Mouse (Mus musculus) ES-E14 (cell line): ENCODE data around the gene Bspry. TPM values are rescaled to one million over a fixed set of nuclear protein-coding genes. Genes with fewer than 3 reads are reported as not detected.

Experiments
- DNase-seq: peaks from one replicate; pipeline ENCODE4 v3.0.0-alpha.2; 2013; ENCODE audit warnings: low read depth, low spot score
- H3K27ac ChIP-seq: 2 replicates; pipeline ENCODE4 v1.5.1; 2012; ENCODE audit warnings: low read depth, mild to moderate bottlenecking, low read length, moderate library complexity, mixed read lengths; ENCODE audit not compliant: poor library complexity, insufficient read depth, severe bottlenecking
- H3K36me3 ChIP-seq: 2 replicates; pipeline ENCODE4 v1.6.1; 2012; ENCODE audit warnings: mild to moderate bottlenecking, low read length, moderate library complexity, mixed read lengths; ENCODE audit not compliant: control insufficient read depth, poor library complexity, insufficient read depth, severe bottlenecking
- H3K4me1 ChIP-seq, 2 experiments: fragments of 150-350 bp in 1 of 2; sonication (generic) in 1 of 2; 2 replicates each; pipeline ENCODE4 v1.6.1; 2012; ENCODE audit warnings: low read length in 2 of 2, mild to moderate bottlenecking in 1 of 2, mixed read lengths in 1 of 2; ENCODE audit not compliant: control insufficient read depth in 2 of 2, insufficient read depth in 2 of 2, poor library complexity in 1 of 2
- H3K4me3 ChIP-seq, 2 experiments: fragments of 150-350 bp in 1 of 2; sonication (generic) in 1 of 2; 2 replicates each; pipeline ENCODE4 v1.5.1; 2012; ENCODE audit warnings: low read length in 2 of 2, low read depth in 1 of 2, mild to moderate bottlenecking in 1 of 2, mixed read lengths in 1 of 2; ENCODE audit not compliant: insufficient read depth in 1 of 2, poor library complexity in 1 of 2, severe bottlenecking in 1 of 2
- H3K9ac ChIP-seq: 2 replicates; pipeline ENCODE4 v1.6.1; 2012; ENCODE audit warnings: low read depth, mild to moderate bottlenecking, low read length, mixed read lengths; ENCODE audit not compliant: poor library complexity, insufficient read depth, severe bottlenecking
- H3K9me3 ChIP-seq: fragments of 150-350 bp; sonication (generic); 2 replicates; pipeline ENCODE4 v1.6.1; 2012; ENCODE audit warnings: low read depth, mild to moderate bottlenecking, low read length; ENCODE audit not compliant: control insufficient read depth, insufficient read depth
- CHD2 ChIP-seq: IDR thresholded peaks from 2 replicates; pipeline ENCODE4 v1.6.1; 2014; ENCODE audit warnings: mild to moderate bottlenecking, low read depth, low read length, inconsistent platforms
- HCFC1 ChIP-seq: IDR thresholded peaks from 2 replicates; pipeline ENCODE4 v1.6.1; 2012; ENCODE audit warnings: low read length, inconsistent platforms, borderline replicate concordance; ENCODE audit not compliant: insufficient read depth
- MAFK ChIP-seq: IDR thresholded peaks from 2 replicates; pipeline ENCODE4 v1.6.1; 2014; ENCODE audit warnings: mild to moderate bottlenecking, low read depth, low read length, inconsistent platforms; ENCODE audit not compliant: insufficient read depth
- ZC3H11A ChIP-seq: IDR thresholded peaks from 2 replicates; pipeline ENCODE4 v1.6.1; 2012; ENCODE audit warnings: low read depth, mild to moderate bottlenecking, inconsistent platforms, low read length, borderline replicate concordance
- ZNF384 ChIP-seq: IDR thresholded peaks from 2 replicates; pipeline ENCODE4 v1.6.1; 2012; ENCODE audit warnings: low read depth, low read length, inconsistent platforms
- in situ Hi-C, 2 experiments: fragments of 600-800 bp; cut with MboI; formaldehyde crosslinking; loops; one replicate each; pipeline ENCODE4 v1.15.1; 2025; ENCODE audit warnings: low sequenced_read_pairs in 2 of 2, inconsistent platforms in 1 of 2; ENCODE audit not compliant: unreplicated experiment in 2 of 2
- total RNA-seq: library from RNA; depleted of rRNA; stranded (reverse); fragments of 300-350 nt; gene quantifications from 2 replicates; pipeline ENCODE4 v1.2.3, GENCODE M21; 2012

The Bspry gene
- total RNA-seq, 1 experiment = 8.9 TPM

DNA sequence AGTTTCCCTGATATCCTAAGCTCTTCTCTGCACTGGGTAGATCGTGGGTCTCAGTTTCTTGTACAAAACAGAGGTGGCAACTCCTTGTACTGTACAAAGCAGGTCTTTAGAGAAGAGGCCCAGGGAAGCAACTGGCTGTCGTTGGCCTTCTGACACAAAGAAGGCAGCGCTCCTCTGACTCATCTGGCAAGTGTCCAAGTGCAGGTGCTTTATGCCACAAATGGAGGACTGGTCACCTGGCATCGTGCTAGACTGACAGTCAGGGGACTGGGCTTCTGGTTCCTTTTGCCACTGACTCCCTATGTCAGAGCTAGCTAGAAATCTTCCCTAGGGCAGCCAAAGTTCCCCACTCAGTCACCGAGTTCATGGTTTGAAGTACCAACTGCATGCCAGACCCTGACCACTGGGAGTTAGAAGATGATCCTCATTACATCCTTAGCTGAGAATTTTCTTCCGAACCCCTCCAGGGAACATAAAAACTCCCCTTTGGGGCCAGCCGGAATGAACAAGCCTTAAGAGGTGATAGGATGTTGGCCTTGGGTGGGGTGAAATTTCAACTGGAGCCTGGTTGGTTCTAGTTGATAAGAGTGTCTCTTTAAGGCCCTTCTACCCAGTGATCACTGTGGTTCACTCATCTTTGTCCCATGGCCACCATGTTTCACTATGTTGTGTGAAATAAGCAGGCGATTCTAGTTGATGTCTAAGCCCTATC, 5.8 kb downstream of the Bspry start:
- peaks cover 0 to 4% of the 10 kb centered on the region in 2 experiments; a peak in 2 of 4 replicates for H3K4me1 ChIP-seq
- DNase-seq = no peak

DNA sequence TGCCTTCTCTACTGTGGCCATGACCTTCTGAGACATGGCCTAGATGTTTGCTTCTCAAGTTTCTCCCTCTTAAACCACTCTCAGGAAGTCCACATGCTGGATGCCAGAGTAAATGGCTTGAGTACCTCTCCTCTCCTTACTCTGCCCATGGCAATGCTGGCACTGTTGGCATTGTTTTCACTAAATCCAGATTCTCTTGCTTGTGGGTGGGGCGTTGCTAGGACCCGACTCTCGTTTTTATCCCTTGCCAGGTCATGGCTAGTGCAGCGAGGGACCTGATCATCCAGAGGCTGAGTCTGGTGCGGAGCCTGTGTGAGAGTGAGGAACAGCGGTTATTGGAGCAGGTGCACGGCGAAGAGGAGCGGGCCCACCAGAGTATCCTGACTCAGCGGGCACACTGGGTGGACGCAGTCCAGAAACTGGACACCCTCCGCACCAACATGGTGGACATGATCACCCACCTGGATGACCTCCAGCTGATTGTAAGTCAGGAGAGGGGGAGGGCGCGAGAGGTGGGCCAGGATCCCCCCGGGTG, 6.4 kb downstream of the Bspry start:
- TF ChIP-seq MAFK (no peak), ZC3H11A (no peak), CHD2 (no peak), ZNF384 (no peak), HCFC1 (no peak)
- Histone ChIP-seq H3K4me3 (no peak overlapping the region), H3K9ac (no peak overlapping the region), H3K36me3 (peaks cover 7% of the 10 kb centered on the region; the same call in 1 of the 2 replicates), H3K27ac (no peak overlapping the region), H3K4me1 (peaks cover 0 to 4% of the 10 kb centered on the region in 2 experiments; a peak in 2 of 4 replicates), H3K9me3 (no peaks in the 10 kb centered on the region)
- no peak for DNase-seq
- in situ Hi-C loops = no loop called here

More for the DNA sequence above, 5.8 kb downstream of the Bspry start:
- Histone ChIP-seq H3K36me3 (peaks cover 7% of the 10 kb centered on the region; the same call in 1 of the 2 replicates), H3K9me3 (no peaks in the 10 kb centered on the region), H3K9ac (no peak overlapping the region), H3K27ac (no peak overlapping the region), H3K4me3 (no peak overlapping the region)
- TF ChIP-seq HCFC1 (no peak), ZNF384 (no peak), CHD2 (no peak), ZC3H11A (no peak), MAFK (no peak)
- in situ Hi-C loops = no loop called here

DNA sequence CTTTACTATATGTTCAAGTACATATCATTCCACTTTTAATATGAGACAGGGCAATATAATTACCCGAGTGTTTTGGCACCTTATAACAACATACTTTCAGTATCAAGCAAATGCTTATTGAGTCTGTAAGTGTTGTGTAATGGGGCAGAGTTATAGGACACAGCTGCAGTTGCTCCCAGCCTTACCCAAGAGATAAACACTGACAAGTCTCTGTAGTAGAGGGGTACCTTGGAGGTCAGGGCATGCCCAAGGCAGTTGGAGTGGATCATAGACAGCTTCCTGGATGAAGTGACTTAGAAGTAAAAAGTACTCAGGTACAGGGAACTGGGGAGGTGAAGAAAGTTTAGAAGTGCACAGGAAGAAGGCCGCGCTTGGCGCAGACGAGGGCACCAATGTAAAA, 7.3 kb downstream of the Bspry start:
- no peak overlapping the region for H3K4me3 ChIP-seq
- peaks cover 7% of the 10 kb centered on the region; the same call in 1 of the 2 replicates for H3K36me3 ChIP-seq
- DNase-seq = no peak
- no peak overlapping the region for H3K9ac ChIP-seq
- in situ Hi-C loops = no loop called here
- TF ChIP-seq MAFK (no peak), HCFC1 (no peak), CHD2 (no peak), ZNF384 (no peak), ZC3H11A (no peak)
- H3K4me1 ChIP-seq = peaks cover 0 to 4% of the 10 kb centered on the region in 2 experiments; a peak in 2 of 4 replicates
- H3K9me3 ChIP-seq = no peaks in the 10 kb centered on the region
- no peak overlapping the region for H3K27ac ChIP-seq

DNA sequence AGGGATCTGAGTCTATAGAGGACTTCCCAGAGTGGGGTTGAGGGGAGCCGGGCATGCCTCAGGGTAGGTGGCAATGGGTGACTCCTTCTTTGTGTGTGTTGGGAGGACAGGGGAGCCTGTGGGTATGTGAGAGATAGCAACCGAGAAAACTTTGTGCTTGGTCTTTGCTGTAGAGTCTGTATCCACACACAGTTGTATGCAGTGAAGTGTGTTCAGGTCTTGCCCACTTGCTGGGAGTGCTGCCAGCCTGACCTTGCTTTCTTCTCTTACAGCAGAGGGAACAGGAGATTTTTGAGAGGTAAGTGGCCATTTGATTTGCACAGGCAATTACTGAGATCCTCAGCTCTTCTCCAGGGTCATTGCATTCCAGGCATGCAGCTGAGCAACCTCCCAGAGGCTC, 8.1 kb downstream of the Bspry start:
- TF ChIP-seq CHD2 = no peak
- no peak for TF ChIP-seq HCFC1
- TF ChIP-seq ZC3H11A = no peak
- no peak for TF ChIP-seq MAFK
- TF ChIP-seq ZNF384 = no peak
- no peaks in the 10 kb centered on the region for H3K9me3 ChIP-seq
- no peak overlapping the region for H3K9ac ChIP-seq
- no peak for DNase-seq
- in situ Hi-C loops = no loop called here
- H3K27ac ChIP-seq = no peak overlapping the region
- peaks cover 0 to 4% of the 10 kb centered on the region in 2 experiments; a peak in 2 of 4 replicates for H3K4me1 ChIP-seq
- H3K4me3 ChIP-seq = no peak overlapping the region
- peaks cover 7% of the 10 kb centered on the region; the same call in 1 of the 2 replicates for H3K36me3 ChIP-seq
